Mouse (Mus musculus) R1 (cell line): Measurements from ENCODE around the gene Avpr2.

Experiments
- DNase-seq: peaks from one replicate; pipeline ENCODE4 v3.0.0-alpha.2; 2018; ENCODE audit warnings: low read depth, low spot score

Gene Avpr2

DNA sequence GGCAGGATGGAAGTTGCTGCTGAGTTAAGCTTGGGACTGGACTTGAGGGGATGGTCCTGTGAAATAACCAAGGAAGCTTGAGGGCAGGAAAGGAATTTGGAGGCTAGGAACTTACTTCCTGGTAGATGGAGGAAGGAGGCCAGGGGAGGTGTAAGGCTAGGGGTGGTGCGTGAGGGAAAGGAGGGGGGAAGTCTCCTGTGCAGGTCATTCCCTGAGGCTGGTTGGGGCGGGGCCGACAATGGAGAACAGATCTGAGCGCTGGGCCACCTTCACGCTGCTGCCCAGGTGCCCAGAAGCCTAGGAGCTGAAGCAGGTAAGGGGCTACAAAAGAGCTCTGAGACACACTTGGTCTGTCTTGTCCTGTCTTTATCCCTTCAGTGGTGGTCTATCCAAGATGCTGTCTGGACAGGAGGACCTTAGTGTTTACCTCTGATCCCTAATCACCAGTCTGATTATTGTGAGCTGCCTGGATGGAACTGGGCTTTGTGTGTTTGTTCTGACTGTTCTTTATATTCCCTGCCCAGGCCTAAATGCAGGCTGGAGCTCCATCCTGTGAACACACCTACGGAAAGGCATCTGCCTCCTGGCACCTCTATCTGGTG lies at the start of gene Avpr2:
Avpr2 (plus strand) TSS at position 552 of the 602 bp plus-strand sequence.
- DNase-seq: no peak

DNA sequence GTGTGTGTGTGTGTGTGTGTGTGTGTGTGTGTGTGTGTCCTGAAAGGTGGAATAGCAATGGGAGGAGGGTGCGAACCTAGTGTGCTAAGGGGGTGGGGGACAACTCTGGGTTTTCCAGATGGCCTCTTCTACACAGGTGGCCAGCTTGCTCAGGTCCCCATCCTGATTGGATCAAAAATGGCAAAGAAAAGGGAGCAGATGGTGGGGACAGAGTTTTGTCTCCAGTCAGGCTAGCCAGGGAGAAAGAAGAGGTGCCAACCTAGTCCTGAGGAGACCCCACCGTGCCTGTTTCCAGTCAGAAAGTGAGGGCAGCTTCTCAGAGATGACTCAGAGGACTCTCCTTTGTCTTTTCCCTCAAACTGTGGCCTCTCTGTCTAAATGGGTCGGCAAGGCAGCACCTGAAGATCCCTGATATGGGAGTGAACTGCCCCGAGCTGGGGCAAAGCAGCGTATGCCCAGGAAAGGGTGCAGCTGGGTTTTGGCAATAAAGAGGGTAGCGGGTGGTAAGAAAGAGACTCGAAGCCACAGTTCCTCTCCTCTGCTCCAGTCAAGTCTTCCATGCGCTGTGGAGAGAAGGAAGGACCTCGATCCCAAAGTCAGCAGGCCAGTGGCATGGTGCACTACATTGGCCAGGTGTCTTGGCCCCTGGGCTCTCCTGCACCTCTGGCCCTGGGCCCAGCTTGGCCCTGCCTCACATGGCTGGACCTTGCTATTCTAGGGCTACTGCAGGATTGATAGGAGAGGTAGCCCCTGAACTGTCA lies 37.4 kb upstream of the Avpr2 start:
- DNase-seq: no peak

DNA sequence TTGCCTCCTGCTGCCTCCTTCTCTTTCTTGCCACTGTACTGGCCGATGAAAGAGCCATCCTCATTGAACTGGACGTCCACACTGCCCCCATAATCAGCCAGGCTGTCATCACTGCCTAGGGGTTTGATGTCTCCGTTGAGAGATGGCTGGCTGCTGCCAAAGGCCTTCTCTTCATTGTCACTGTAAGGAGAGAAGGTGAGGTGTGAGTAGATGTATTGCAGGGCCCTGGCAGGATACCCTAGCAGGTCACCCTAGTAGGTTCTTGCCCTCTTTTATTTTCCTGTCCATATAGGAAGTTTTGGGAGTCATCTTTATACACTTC lies 36.9 kb upstream of the Avpr2 start:
- no peak for DNase-seq

DNA sequence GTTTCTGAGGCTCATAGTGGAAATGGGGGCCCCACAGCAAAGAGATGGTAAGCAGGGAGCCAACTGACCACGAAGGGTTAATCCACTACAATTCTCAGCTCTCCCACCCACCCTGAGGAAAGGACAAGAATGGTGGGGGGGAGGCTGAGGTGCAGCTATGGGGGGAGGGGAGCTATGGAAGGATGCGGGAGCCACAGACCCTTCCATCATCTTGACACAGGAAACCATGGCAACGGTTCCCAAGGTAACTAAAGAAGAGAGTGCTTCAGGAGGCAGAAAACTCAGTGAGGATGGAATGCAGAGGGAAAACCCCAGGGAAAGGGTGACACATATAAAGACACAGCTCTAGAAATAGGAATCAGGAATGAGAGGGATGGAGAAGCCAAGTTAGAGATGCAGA lies 27.2 kb upstream of the Avpr2 start:
- DNase-seq: peak; percentile 51

DNA sequence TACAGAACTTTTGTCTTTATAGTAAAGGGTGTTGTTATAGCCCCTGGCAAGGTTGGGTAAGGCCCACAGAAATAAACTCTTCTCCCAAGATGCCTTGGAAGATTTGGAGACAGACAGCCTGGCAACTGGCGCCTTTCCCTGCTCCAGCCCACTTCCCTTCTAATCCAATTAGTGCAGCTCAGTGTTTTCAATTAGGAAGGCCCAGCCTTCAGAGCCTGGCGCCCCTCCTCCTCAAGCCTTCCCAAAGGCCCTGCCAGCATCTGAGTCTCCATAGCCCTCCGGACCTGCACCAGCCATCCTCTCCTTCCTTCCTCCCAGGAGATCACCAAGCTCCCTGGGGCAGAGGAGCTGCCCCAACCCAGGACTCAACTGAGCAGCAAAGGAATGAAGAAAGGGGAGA lies 24.6 kb upstream of the Avpr2 start:
- no peak for DNase-seq

DNA sequence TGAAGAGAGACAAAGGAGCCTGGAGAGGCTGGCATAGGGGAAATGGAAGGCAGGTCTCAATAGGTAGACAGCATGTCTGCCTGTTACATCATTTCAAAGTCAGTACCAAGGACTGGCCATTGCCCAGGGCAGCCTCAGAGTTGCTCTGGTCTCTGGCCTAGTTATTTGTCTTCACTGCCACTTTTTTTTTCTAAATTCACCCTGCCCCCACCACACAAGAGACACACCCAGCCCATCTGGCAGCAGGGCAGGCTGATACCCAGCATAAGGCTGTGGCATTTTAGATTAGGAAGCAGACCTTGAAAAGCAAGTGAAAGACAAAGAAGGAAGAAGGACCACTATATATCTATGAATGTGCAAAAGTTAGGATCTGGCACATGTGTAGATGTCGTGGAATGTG lies 24.1 kb upstream of the Avpr2 start:
- DNase-seq: no peak

DNA sequence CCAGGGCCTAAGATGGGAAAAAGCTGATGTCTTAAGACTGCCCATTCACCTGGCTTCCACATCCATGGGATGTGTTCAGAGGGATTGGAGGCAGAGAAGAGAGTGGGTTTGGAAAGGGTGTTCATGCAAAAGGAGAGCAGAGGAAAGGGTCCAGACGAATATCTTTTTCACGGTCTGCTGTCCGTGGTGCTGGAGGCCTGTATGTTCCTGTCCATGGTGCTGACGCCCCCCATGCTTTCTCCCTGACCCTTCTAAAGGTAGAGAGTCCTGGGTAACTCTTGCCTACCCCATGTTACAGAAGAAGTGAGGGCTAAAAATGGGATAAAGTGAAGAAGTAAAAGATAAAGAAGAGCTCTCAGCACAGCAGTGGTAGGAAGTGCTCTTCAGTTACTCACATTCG lies 22.6 kb upstream of the Avpr2 start:
- DNase-seq: peak; percentile 36

DNA sequence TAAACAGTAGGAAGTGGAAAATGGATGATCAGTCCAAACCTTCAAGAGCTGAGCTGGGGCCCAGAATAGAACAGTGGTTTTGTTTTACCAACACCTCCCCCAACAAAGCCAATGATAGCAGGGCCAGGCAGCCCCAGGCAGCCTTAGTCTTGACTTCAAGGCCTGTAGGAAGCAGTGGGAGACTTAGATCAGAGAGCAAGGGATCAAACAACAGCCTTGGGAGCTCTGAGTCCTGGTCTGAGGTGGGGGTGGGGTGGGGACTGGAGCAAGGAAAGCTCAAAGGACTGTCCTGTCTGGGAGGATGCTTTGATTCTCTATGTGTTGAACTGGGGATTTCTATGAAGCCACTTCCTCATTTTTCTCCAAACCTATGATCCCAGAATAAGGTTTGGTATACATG lies 20.4 kb upstream of the Avpr2 start:
- no peak for DNase-seq

DNA sequence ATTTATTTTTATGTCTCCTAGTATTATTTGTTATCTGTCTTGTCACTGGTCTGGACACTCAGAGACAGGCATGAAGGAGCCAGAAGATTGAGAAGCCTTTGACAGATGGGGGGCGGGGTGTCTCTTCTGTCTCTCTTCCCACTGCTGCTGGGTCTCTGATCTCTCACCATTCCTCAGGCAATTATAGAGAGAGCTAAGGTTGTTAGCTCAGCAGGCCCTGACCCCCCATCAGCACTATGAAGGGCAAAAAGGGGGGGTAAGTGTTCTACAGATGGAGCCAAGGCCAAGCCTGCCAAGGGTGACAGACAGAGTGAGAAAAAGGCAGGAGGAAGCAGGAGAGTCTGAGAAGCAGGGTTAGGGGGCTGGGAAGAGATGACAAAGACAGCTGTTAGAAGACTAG lies 19.9 kb upstream of the Avpr2 start:
- no peak for DNase-seq

DNA sequence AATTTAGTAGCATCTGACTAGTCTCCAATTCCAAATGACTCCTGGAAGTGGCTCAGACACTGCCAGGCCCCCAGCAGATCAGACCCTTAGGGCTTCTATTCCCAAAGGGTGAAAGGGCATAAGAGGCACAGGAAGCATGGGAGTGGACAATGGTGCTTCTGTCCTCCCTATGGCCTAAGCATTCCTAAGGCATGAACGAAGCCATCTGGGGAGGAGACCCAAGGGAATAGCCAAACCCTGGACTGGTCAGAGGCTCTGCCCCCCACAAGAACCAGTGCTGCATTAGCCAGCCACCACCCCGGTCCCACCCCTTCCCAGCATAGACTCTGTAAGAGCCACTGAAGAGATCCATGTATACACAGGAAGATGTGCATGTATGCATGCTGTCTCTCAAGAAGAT lies 16.0 kb upstream of the Avpr2 start:
- no peak for DNase-seq

DNA sequence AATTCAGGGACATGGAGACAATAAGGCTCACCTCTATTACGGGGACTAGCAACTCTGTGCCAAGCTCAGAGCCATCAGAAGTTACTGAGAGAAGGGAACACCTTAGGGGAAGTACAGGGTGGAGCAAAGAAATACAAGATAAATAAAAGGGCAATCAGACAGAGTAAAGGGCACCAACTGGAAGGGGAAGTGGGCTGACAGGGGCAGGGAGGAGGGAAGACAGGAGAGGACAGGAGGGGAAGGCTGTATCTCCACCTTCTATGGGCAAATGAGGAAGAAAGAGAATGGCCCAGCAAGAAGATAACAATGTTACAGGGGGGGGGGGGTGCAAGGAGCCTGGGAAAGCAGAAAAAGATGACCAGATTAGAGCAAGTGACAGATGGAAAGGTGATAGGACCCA lies 14.9 kb upstream of the Avpr2 start:
- DNase-seq: no peak

DNA sequence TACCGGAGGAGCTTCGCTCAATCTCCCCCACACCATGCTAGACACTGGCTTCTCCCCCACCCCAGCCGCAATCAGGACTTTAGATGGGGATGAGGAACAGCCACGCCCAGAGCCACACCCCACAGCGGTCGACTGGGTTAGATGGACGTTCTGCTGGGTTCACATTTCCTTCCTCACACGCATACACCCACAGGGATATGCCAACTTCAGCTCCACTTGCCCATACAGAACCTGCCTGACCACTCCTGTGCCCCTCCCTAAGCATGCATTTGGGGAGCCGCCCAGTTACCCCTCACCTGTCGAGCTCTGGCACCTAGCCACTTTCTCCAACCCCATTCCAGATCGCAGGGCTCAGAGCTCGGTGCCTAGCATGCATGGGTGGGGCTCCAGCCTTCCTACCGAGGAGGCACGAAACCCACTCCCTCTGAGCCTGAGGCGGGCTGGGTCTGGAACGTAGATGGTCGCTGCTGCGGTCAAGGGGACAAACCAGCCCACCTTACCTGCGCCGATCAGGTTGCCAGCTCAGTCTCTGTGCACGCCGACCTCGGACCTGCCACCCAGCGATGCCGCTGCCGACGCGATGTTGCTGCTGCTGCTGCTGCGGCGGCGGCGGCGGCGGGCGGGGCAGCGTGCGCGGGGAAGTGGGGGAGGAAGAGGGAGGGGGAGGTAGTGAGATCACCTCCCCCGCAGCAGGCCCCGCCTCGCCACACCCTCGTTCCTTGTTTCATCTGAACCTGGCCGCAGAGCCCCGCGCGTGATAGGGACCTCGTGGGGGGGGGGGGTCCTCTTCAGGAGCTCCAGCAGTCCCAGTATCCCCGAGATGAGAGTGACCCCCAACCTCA lies 11.5 kb upstream of the Avpr2 start:
- peak; percentile 41 for DNase-seq

DNA sequence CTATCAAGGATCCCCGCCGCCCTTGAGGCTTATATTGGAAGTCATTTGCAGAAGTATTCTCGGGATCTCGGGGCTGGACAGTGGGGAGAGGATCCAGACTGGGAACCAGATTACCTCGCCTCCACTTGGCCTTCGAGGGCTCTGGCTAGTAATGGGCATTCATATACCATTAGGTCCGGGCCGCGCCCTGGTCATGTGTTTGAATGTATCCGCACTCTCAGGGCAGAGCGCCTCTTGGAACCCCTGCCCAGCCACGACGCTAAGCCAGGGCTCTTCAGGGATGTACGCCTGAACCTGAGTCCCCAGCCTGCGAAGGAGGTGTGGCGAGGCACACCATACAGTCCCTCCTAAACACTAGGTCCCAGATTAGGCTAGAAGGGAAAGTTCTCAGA lies 10.9 kb upstream of the Avpr2 start:
- no peak for DNase-seq

DNA sequence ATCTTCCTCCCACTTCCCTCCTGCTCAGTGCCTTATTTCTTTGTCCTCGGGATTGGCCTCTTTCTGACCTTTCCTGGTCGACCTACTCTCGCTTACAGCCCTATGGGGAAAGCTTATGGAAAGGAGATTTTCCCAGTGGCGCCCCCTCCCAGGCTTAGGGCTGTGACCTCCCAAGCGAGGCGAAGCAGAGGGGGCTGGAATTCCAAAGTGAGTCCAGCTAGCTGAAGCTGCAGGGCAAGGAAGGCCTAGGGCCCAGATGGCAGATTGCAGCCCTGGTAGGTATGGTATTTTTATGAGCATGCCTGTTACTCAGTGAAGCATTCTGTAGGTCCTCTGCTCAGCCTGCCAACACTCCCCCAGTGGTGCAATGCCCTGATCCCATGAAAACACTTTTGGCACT lies 10.4 kb upstream of the Avpr2 start:
- no peak for DNase-seq

DNA sequence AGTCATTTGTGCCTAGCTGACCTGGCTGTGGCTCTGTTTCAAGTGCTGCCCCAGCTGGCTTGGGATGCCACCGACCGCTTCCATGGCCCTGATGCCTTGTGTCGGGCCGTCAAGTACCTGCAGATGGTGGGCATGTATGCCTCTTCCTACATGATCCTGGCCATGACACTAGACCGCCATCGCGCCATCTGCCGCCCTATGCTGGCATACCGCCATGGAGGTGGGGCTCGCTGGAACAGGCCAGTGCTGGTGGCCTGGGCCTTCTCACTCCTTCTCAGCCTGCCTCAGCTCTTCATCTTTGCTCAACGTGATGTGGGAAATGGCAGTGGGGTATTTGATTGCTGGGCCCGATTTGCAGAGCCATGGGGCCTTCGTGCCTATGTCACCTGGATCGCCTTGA lies 931 bp downstream of the Avpr2 start:
- DNase-seq: no peak

DNA sequence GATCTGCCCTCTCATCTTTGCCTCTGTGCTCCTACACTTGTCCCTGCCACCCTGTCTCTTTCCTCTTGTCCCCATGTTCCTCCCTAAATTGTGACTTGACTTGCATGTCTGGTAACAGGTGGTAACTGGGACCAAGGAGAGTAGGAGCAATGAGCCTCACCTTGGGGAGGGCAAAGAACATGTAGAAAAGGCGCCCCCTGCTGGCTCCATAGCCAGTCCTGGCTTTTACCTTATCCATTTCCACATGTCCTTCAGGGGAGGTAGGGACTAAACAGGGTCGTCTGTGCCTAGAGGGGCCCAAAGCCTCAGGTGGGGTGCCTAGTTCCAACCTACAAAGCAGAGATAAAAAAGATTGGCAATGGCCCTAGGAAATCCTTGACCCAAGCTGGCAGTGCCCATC lies 3.8 kb downstream of the Avpr2 start, which contains the start of gene L1cam:
L1cam (minus strand) TSS at position 387 of the 400 bp plus-strand sequence.
- peak; percentile 52 for DNase-seq

DNA sequence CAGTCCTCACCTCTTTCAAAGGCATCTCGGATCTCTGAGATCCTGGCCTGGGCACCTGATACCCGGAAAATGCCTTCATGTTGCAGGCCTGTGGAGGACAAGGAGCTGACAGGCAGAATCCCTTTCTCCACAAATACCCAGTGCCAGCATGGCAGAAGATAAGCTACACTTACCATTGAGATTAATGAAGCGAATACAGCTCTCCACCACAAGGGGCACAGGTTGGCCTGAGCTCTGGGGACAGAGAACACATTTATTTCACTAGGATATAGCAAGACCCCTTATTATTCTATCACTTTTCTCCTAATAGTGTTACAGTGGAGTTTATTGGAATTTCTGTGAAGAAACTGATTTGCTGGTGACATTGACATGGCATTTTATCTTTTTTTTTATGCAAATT lies 6.1 kb downstream of the Avpr2 start:
- no peak for DNase-seq

DNA sequence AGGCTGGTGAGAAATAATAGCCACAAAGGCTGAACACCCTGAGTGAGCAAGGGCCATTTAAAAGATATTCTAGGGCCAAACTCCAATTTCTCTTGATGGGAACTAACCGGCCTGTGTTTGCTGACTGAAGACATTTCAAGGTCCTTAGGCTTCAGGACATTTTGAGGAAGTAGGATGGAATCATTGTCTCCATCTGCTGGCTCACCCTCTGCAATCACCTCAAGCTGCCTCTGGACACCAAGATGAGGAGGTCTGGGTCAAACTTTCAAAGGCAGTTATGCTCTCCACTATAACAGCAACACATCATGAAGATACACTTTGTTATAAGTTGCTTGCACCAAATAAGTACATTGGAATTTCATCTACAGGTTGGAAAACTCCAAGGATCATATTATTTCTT lies 18.1 kb downstream of the Avpr2 start:
- no peak for DNase-seq

DNA sequence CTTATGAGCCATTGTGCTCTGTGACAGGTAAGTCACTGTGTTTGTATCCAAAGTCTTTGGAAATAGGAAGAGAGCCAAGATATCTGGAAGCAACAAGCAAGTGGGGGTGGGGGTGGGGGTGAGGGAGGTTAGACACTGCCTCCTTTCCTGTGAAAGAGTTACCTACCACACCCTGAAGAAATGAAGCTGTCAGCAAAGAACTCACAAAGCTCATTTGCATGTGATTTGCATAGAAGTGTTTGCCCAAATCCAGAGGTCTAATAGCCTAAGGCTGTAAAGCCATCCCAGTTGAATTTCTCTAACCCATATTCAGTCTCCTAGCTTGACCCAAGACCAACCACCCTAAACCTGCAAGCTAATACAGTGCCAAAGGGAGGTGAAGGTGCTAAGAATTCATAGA lies 18.5 kb downstream of the Avpr2 start:
- no peak for DNase-seq

DNA sequence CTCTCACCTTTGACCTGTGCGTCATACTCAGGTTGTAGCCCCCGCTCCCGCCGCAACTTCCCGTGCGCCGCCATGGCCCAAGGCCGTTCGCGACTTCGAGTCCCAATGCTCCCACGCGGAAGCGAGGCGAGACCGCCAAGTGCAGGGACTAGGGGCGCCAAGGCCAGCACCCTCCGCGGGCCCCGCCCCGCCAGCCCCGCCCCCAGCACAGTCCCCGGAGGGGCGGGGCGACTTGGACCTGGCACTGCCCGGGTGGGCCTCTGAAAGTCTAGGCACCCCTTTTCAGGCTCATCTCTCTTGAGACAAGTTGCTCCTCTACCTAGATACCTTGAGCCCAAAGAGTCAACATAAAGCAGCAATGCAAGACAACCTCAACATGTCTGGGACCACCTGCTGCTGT lies 19.3 kb downstream of the Avpr2 start:
- peak; percentile 34 for DNase-seq

DNA sequence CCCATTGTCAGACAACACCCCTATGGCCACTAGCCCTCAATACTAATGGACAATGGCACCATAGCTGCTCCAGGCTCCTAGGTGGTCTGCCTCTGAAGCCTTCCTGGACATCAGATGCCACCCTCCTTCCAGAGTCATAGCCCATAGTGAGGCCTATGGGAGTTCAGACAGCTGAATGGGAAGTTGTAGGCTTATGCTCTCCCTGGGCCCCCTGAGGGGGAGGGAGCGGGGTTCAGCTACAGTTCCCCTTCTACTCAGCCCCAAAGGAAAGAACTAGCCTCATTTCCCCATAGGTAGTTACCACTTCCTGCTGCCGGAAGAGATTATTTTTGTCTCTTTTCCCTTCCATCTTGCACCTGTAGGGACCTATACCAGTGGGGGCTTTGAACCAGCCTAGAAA lies 19.7 kb downstream of the Avpr2 start:
- no peak for DNase-seq

DNA sequence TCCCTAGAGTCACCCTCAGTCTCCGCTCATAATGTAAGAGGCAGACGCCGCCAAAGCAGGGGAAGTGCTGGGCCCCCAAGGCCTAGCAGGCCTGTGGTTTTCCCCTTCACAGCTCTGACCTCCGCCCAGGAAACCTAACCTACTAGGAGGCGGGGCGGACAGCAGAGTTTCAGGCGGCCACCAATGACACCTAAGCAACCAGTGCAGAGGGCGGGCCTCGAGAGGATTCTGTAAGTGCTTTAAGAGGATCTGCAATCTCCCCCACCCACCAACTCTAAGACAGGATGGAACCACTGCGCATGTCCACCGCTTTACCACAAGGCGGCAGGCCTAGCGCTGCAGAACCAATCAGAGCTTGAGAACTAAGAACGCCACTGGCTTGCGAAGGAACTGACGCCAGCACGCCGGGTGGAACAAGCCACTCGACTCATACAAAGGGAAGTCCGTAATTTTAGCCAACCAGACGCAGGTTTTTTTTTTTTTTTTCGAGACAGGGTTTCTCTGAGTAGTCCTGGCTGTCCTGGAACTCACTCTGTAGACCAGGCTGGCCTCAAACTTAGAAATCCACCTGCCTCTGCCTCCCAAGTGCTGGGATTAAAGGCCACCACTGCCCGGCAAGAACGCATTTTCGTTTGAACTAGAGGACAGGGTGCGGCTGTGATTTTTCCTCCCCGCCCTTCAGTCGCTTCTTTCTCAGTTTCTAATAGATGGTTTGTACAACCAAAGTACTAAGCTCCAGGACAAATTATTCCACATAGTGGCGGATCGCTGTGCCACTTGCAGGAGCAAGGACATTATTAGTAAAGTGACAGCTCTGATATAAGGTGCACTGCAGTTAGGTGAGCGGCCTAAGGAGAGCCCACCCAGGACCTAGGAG lies 23.2 kb downstream of the Avpr2 start:
- peak; percentile 99 for DNase-seq
